Mouse (Mus musculus) thymus, postnatal 4 days (tissue): ENCODE results near the gene Olfr734.

Experiments used
- DNase-seq: peaks from one replicate; pipeline ENCODE4 v3.0.0; 2021

The Olfr734 gene

GRCm38 (mm10) chr14:50326661-50327060 lies at the start of gene Olfr734:
TSS of gene Olfr734 (minus strand) at chr14:50326761.
- DNase-seq: no peak

GRCm38 (mm10) chr14:50363561-50363960 lies 37.0 kb upstream of the Olfr734 start:
- no peak for DNase-seq

DNA sequence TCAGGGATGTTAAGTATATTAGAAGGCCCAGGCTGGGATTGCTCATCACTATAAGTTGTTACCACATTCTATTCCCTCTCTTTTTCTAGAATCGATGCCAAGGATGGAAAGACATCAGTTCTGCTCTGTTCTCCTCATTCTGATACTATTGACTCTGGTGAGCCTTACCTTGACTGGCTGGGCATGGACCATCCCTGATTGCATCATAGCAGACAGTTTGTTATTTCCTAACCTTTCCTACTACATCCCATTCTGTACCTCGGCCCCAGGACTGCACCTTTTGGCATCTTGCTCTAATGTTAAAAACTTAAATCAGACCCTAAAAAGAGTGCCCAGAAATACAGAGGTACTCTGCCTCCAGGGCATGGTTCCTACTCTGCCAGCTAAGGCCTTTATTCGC lies 33.9 kb upstream of the Olfr734 start:
- DNase-seq: no peak

DNA sequence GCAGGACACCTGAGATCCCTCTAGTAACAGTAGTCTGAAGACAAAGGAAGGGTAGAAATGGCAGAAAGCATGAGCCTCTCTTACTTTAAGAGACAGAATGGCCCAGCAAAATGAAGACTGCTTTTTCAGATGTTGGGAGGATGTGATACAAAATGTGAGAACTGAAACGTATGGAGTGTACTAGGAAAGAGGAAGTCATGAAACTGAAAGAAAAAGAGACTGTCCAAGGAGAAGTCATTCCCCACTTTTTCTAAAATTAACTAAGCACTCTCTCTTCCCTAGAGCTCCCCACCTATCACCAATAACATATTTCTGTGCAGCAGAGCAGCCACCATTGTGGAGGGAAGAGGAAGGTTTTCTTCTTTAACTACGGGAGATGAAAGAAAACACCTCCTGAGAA lies 31.0 kb upstream of the Olfr734 start, which contains the start of gene Tlr11:
Tlr11 (plus strand) TSS at position 322 of the 400 bp plus-strand sequence.
- no peak for DNase-seq

DNA sequence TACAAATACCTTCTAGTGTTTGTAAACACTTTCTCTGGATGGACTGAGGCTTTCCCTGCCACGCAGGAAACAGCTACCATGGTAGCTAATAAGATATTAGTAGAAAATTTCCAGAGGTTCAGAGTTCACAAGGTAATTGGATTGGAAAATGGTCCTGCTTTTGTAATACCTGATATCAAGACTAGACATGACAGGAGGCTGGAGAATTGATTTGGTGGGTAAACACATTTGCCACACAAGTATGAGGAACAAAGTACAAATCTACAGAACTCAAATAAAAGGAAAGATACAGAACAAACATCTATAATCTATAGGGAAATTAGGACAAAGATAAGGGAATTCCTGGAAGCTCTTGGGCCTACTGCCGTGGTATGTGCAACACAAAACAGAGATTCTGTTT lies 30.2 kb upstream of the Olfr734 start:
- no peak for DNase-seq

DNA sequence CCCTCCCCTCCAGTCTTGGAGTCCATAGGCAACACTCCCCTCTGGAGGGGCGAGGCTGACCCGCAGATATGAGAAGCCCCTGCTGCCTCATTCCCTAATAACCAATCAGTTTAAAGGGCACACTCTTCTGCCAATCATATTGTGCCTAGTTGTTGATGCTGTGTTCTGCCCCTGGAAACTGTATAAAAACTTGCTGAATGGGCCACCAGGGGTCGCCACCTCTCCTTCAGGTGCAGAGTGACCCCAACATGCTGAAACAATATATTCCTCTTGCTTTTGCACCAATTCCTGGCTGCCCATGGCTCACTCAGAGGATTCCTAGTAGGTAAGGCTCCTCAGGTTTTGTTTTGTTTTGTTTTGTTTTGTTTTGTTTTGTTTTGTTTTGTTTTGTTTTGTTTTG lies 25.9 kb upstream of the Olfr734 start:
- peak; percentile 39 for DNase-seq

- DNase-seq: no peak
These were observed 22.2 kb upstream of the Olfr734 start, which contains the start of gene Olfr735 for GRCm38 (mm10) chr14:50348796-50349195. TSS of gene Olfr735 (minus strand) at chr14:50348872.

- no peak for DNase-seq
These were observed 25.1 kb downstream of the Olfr734 start, which contains the start of gene Olfr733 for GRCm38 (mm10) chr14:50301422-50301821. TSS of gene Olfr733 (minus strand) at chr14:50301522.

- no peak for DNase-seq
These were observed 42.5 kb downstream of the Olfr734 start, which contains the start of gene Olfr732 for GRCm38 (mm10) chr14:50284106-50284505. TSS of gene Olfr732 (minus strand) at chr14:50284206.
